Mouse (Mus musculus) frontal cortex, postnatal 36 days (tissue): ENCODE results near the gene Muc16.

Experiments
- DNase-seq, 2 experiments: peaks; one replicate each; pipeline ENCODE4 v3.0.0; 2022; ENCODE audit warnings: low spot score in 2 of 2

Gene Muc16

GRCm38 (mm10) chr9:18674480-18675154, at the start of gene Muc16:
Gene Muc16, minus strand, starts transcription at chr9:18674530.
- no peak for DNase-seq

- DNase-seq = no peak
Measured at GRCm38 (mm10) chr9:18722712-18723099, 48.4 kb upstream of the Muc16 start.

- DNase-seq = no peak
Measured at GRCm38 (mm10) chr9:18721931-18722711, 47.8 kb upstream of the Muc16 start.

GRCm38 (mm10) chr9:18721011-18721410, 46.7 kb upstream of the Muc16 start:
- no peak for DNase-seq

GRCm38 (mm10) chr9:18705628-18706027, 31.3 kb upstream of the Muc16 start:
- DNase-seq = no peak

GRCm38 (mm10) chr9:18598366-18598765, 76.0 kb downstream of the Muc16 start:
- no peak for DNase-seq

- DNase-seq = no peak
Measured at GRCm38 (mm10) chr9:18508098-18508497, 166.2 kb downstream of the Muc16 start.

GRCm38 (mm10) chr9:18478168-18478567, 196.2 kb downstream of the Muc16 start, which contains the start of the genes Zfp558 and Mbd3l1:
Gene Zfp558, minus strand, starts transcription at chr9:18478268.
Gene Mbd3l1, plus strand, starts transcription at chr9:18478359.
- DNase-seq = no peak

- peak; percentile 61 to 63 for DNase-seq
Measured at GRCm38 (mm10) chr9:18473324-18474128, 200.8 kb downstream of the Muc16 start.

- no peak for DNase-seq
Measured at GRCm38 (mm10) chr9:18468005-18468404, 206.3 kb downstream of the Muc16 start.

GRCm38 (mm10) chr9:18467350-18467749, 207.0 kb downstream of the Muc16 start:
- no peak for DNase-seq

- DNase-seq = no peak
Measured at GRCm38 (mm10) chr9:18456520-18456919, 217.8 kb downstream of the Muc16 start.
